Mouse (Mus musculus) CH12.LX (cell line): ENCODE measurements around the gene Tjp3. TPM values are rescaled to one million over a fixed set of nuclear protein-coding genes. Genes with fewer than 3 reads are reported as not detected.

Experiments
- DNase-seq: peaks from one replicate; pipeline ENCODE4 v3.0.0-alpha.2; 2013; ENCODE audit errors: extremely low read depth
- H3K27ac ChIP-seq: 2 replicates; pipeline ENCODE4 v1.5.1; 2012; ENCODE audit warnings: low read depth, mild to moderate bottlenecking, control low read depth, moderate library complexity; ENCODE audit not compliant: insufficient read depth
- H3K27me3 ChIP-seq: replicated peaks from 2 replicates; pipeline ENCODE3; 2012; ENCODE audit warnings: inconsistent platforms
- H3K36me3 ChIP-seq, 2 experiments: replicated peaks in 1 of 2; 2 replicates each; pipeline versions ENCODE3 to v1.6.1; 2012; ENCODE audit warnings: inconsistent platforms in 1 of 2, low read length in 1 of 2, mild to moderate bottlenecking in 1 of 2, mixed read lengths in 1 of 2, moderate library complexity in 1 of 2; ENCODE audit not compliant: control insufficient read depth in 1 of 2, insufficient read depth in 1 of 2
- H3K4me1 ChIP-seq, 2 experiments: 2 replicates each; pipeline ENCODE4 v1.6.1; 2012; ENCODE audit warnings: inconsistent platforms in 1 of 2, moderate library complexity in 1 of 2; ENCODE audit not compliant: insufficient read depth in 2 of 2, control insufficient read depth in 1 of 2
- H3K4me2 ChIP-seq: 2 replicates; pipeline ENCODE4 v1.6.1; 2012; ENCODE audit warnings: low read depth, mild to moderate bottlenecking, control low read depth; ENCODE audit not compliant: poor library complexity, insufficient read depth, severe bottlenecking
- H3K4me3 ChIP-seq, 3 experiments: fragments of 150-350 bp in 1 of 3; sonication (generic) in 1 of 3; replicated peaks in 1 of 3; 2 replicates each; pipeline versions ENCODE3 to v1.5.1; 2011 to 2012; ENCODE audit warnings: low read depth in 2 of 3, low read length in 2 of 3, mild to moderate bottlenecking in 2 of 3, moderate library complexity in 2 of 3, control low read depth in 1 of 3, improper control_type of control experiment in 1 of 3, inconsistent platforms in 1 of 3, mixed read lengths in 1 of 3; ENCODE audit not compliant: poor library complexity in 1 of 3
- H3K79me2 ChIP-seq: replicated peaks from 2 replicates; pipeline ENCODE4 v1.6.1; 2012; ENCODE audit warnings: mild to moderate bottlenecking, moderate library complexity; ENCODE audit not compliant: control insufficient read depth, poor library complexity, insufficient read depth, severe bottlenecking; ENCODE audit errors: extremely low read depth
- H3K9ac ChIP-seq: 2 replicates; pipeline ENCODE4 v1.6.1; 2012; ENCODE audit warnings: low read depth, mild to moderate bottlenecking, control low read depth, moderate library complexity; ENCODE audit not compliant: insufficient read depth
- H3K9me3 ChIP-seq: replicated peaks from 2 replicates; pipeline ENCODE3; 2012; ENCODE audit warnings: low read length, inconsistent platforms, mixed read lengths
- BHLHE40 ChIP-seq: IDR thresholded peaks from 2 replicates; pipeline ENCODE4 v1.6.1; 2011; ENCODE audit warnings: mild to moderate bottlenecking, low read depth, low read length, improper control_type of control experiment
- CTCF ChIP-seq, 2 experiments: IDR thresholded peaks in 1 of 2; conservative IDR thresholded peaks in 1 of 2; 2 replicates each; pipeline ENCODE4 v1.5.1; 2011 to 2012; ENCODE audit warnings: low read depth in 2 of 2, low read length in 2 of 2, improper control_type of control experiment in 1 of 2, inconsistent platforms in 1 of 2, mild to moderate bottlenecking in 1 of 2, moderate library complexity in 1 of 2
- E2F4 ChIP-seq: IDR thresholded peaks from 2 replicates; pipeline ENCODE4 v1.6.1; 2011; ENCODE audit warnings: low read depth, low read length, improper control_type of control experiment; ENCODE audit not compliant: insufficient replicate concordance
- ELF1 ChIP-seq: IDR thresholded peaks from 2 replicates; pipeline ENCODE4 v1.6.1; 2014; ENCODE audit warnings: low read depth, mild to moderate bottlenecking, inconsistent platforms, low read length, improper control_type of control experiment
- ETS1 ChIP-seq: conservative IDR thresholded peaks from 2 replicates; pipeline ENCODE4 v1.6.1; 2012; ENCODE audit warnings: low read depth, mild to moderate bottlenecking, inconsistent platforms, low read length, improper control_type of control experiment, moderate library complexity
- GABPA ChIP-seq: IDR thresholded peaks from 2 replicates; pipeline ENCODE4 v1.6.1; 2012; ENCODE audit warnings: low read depth, low read length, improper control_type of control experiment, inconsistent platforms; ENCODE audit not compliant: insufficient replicate concordance
- IRF4 ChIP-seq: IDR thresholded peaks from 2 replicates; pipeline ENCODE4 v1.6.1; 2014; ENCODE audit warnings: low read depth, mild to moderate bottlenecking, inconsistent platforms, low read length, improper control_type of control experiment
- MAFK ChIP-seq: IDR thresholded peaks from 2 replicates; pipeline ENCODE4 v1.6.1; 2011; ENCODE audit warnings: low read length, improper control_type of control experiment; ENCODE audit not compliant: insufficient replicate concordance
- MAX ChIP-seq: IDR thresholded peaks from 2 replicates; pipeline ENCODE4 v1.6.1; 2011; ENCODE audit warnings: low read length, improper control_type of control experiment
- MAZ ChIP-seq: IDR thresholded peaks from 2 replicates; pipeline ENCODE4 v1.6.1; 2012; ENCODE audit warnings: low read depth, mild to moderate bottlenecking, inconsistent platforms, low read length, improper control_type of control experiment, moderate library complexity
- MYC ChIP-seq: IDR thresholded peaks from 2 replicates; pipeline ENCODE4 v1.6.1; 2011; ENCODE audit warnings: low read depth, mild to moderate bottlenecking, improper control_type of control experiment, low read length
- NELFE ChIP-seq: IDR thresholded peaks from 2 replicates; pipeline ENCODE4 v1.6.1; 2011; ENCODE audit warnings: low read depth, low read length, improper control_type of control experiment
- NRF1 ChIP-seq: IDR thresholded peaks from 2 replicates; pipeline ENCODE4 v1.6.1; 2014; ENCODE audit warnings: low read depth, mild to moderate bottlenecking, inconsistent platforms, low read length, improper control_type of control experiment, moderate library complexity
- POLR2A ChIP-seq: IDR thresholded peaks from 2 replicates; pipeline ENCODE4 v1.6.1; 2011; ENCODE audit warnings: low read depth, mild to moderate bottlenecking, improper control_type of control experiment, low read length
- RAD21 ChIP-seq: IDR thresholded peaks from 2 replicates; pipeline ENCODE4 v1.6.1; 2011; ENCODE audit warnings: low read depth, mild to moderate bottlenecking, low read length, improper control_type of control experiment, moderate library complexity
- SIN3A ChIP-seq: IDR thresholded peaks from 2 replicates; pipeline ENCODE4 v1.6.1; 2012; ENCODE audit warnings: low read length, improper control_type of control experiment, inconsistent platforms
- TCF12 ChIP-seq: IDR thresholded peaks from 2 replicates; pipeline ENCODE4 v1.6.1; 2014; ENCODE audit warnings: low read depth, mild to moderate bottlenecking, inconsistent platforms, low read length, improper control_type of control experiment
- UBTF ChIP-seq: IDR thresholded peaks from 2 replicates; pipeline ENCODE4 v1.6.1; 2012; ENCODE audit warnings: low read depth, mild to moderate bottlenecking, inconsistent platforms, low read length, improper control_type of control experiment, moderate library complexity
- USF2 ChIP-seq: conservative IDR thresholded peaks from 2 replicates; pipeline ENCODE4 v1.6.1; 2011; ENCODE audit warnings: low read depth, low read length, improper control_type of control experiment
- ZMIZ1 ChIP-seq: IDR thresholded peaks from 2 replicates; pipeline ENCODE4 v1.6.1; 2012; ENCODE audit warnings: low read depth, mild to moderate bottlenecking, inconsistent platforms, low read length, improper control_type of control experiment
- ZNF384 ChIP-seq: IDR thresholded peaks from 2 replicates; pipeline ENCODE4 v1.6.1; 2012; ENCODE audit warnings: low read depth, low read length, improper control_type of control experiment, inconsistent platforms
- dilution Hi-C: fragments of 300-500 bp; cut with MboI; formaldehyde crosslinking; loops from 2 replicates; pipeline ENCODE4 v1.14.3; 2020; ENCODE audit warnings: low sequenced_read_pairs; ENCODE audit not compliant: extremely low pct_unique_long_range_greater_than_20kb, extremely low pct_ligation_motif_present
- in situ Hi-C: fragments of 300-500 bp; cut with MboI; formaldehyde crosslinking; loops from 3 replicates; pipeline ENCODE4 v1.14.3; 2019; ENCODE audit warnings: low sequenced_read_pairs, low pct_ligation_motif_present, low pct_unique_long_range_greater_than_20kb, mixed read lengths
- polyA plus RNA-seq: library from polyadenylated mRNA; unstranded; fragments of >175 nt; gene quantifications from 2 replicates; pipeline ENCODE4 v1.2.1, GENCODE M21; 2012; ENCODE audit warnings: low read depth; ENCODE audit not compliant: insufficient read length
- total RNA-seq, 2 experiments: library from RNA; depleted of rRNA; stranded (reverse); fragments of 300-350 nt in 1 of 2; fragments of >200 nt in 1 of 2; gene quantifications; 2 replicates each; pipeline ENCODE4 v1.2.3; 2012 to 2014

The Tjp3 gene
- total and polyA plus RNA-seq, 3 experiments: 0.42 to 7.2 (median 0.76) TPM

GRCm38 (mm10) chr10:81328386-81328785 lies 37.0 kb upstream of the Tjp3 start, which contains the start of gene Tbxa2r:
TSS of gene Tbxa2r (plus strand) at chr10:81328731.
- peaks cover 39 to 71% of the 10 kb centered on the region in 2 experiments for H3K36me3 ChIP-seq
- no peak within 1 kb of the TSS for H3K4me3 ChIP-seq
- H3K4me2 ChIP-seq: no peak within 1 kb of the TSS
- peaks cover 6 to 24% of the 10 kb centered on the region in 2 experiments for H3K4me1 ChIP-seq
- TF ChIP-seq ETS1 (no peak), E2F4 (no peak), ELF1 (no peak), POLR2A (no peak), MAFK (no peak), MYC (no peak), IRF4 (no peak), MAX (no peak), UBTF (no peak), MAZ (no peak), CTCF (conservative IDR thresholded peaks at IDR 0.05 in 1 of 2, IDR thresholded peaks at IDR 0.05 in 1 of 2; ENCODE audit: low read depth in 2 of 2, low read length in 2 of 2) (no peak)
- dilution Hi-C loops (no loop called here), in situ Hi-C loops (no loop called here)
- no peak for DNase-seq
- H3K27ac ChIP-seq: no peak within 1 kb of the TSS
- H3K9me3 ChIP-seq: no peaks in the 10 kb centered on the region
- H3K9ac ChIP-seq: no peak within 1 kb of the TSS
- no peaks in the 10 kb centered on the region for H3K79me2 ChIP-seq
- H3K27me3 ChIP-seq: no peaks in the 10 kb centered on the region

DNA sequence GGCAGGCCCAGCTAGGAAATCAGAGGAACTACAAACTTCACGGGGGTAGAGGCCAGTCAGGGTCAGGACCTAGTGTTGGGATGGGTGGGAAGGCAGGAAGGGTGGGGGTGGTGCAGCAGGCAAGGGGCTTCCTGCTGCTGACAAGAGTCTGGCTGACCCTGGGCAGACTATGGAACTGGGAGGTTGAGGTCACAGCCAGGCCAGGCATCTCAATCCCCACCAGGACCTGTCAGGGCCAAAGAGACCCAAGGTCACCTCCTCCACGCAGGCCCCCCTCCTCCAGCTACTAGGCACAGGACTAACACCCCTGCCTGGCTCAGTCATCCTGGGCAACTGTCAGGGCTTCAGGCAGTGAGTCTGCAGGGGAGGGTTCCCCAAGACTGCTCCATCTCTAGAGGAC lies 36.6 kb upstream of the Tjp3 start:
- Histone ChIP-seq H3K27me3 (no peaks in the 10 kb centered on the region), H3K9me3 (no peaks in the 10 kb centered on the region), H3K9ac (no peak overlapping the region), H3K36me3 (peaks cover 44 to 75% of the 10 kb centered on the region in 2 experiments), H3K79me2 (no peaks in the 10 kb centered on the region), H3K27ac (no peak overlapping the region), H3K4me3 (no peak overlapping the region), H3K4me2 (no peak overlapping the region), H3K4me1 (peaks cover 5 to 25% of the 10 kb centered on the region in 2 experiments)
- DNase-seq: no peak
- TF ChIP-seq BHLHE40: no peak
- TF ChIP-seq NELFE: no peak
- TF ChIP-seq CTCF (conservative IDR thresholded peaks at IDR 0.05 in 1 of 2, IDR thresholded peaks at IDR 0.05 in 1 of 2; ENCODE audit: low read depth in 2 of 2, low read length in 2 of 2): no peak
- TF ChIP-seq ZMIZ1: no peak
- TF ChIP-seq RAD21: no peak
- no peak for TF ChIP-seq USF2
- TF ChIP-seq POLR2A: no peak
- TF ChIP-seq SIN3A: no peak
- TF ChIP-seq TCF12: no peak
- no peak for TF ChIP-seq ZNF384
- TF ChIP-seq MAZ: no peak
- no peak for TF ChIP-seq NRF1
- no peak for TF ChIP-seq GABPA
- TF ChIP-seq ELF1: no peak
- dilution Hi-C loops (no loop called here), in situ Hi-C loops (no loop called here)
